Mouse (Mus musculus): ENCODE measurements around the gene Pnldc1.
A peak's percentile ranks its signal among the peaks of the same experiment; 100 is the strongest.

Pnldc1 gene

DNA sequence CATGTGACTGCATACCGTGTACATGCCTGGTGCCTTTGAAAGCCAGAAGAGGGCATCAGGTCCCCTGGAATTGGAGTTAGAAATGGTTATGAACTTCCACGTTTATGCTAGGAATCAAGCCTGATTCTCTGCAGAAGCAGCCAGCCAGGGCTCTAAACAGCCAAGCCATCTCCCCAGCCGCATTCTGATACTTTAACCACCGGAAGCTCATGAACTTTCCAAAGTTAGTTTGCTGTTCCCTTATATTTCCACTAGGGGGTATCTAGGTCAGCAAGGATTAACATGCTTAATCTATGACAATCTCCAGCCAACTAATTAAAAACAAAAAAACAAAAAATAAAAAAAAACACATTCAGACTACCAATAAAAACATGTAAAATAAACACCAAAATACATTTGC is 52.0 kb downstream of the Pnldc1 start:
- peak; percentile 37 for DNase-seq (ENCODE audit: low read depth, low spot score)

DNA sequence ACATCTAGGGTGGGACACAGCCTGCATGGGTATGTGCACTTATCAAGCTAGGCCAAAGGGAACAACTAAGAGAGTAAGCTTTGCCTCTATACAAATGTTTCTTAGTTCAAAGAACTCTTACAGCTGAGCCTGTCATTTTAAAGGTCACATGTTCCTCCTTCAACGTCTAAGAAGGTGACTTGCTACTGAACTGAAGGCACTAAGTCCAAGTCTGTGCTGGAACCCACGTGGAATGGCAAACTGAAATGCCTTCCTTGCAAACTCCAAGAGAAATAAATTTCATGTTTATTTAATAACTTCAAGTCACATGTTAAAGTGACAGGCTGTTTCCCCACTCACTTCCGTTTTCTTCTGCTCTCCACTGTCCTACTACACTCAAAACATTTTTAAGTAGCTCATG is 52.6 kb downstream of the Pnldc1 start:
- no peak for DNase-seq (ENCODE audit: low read depth, low spot score)

DNA sequence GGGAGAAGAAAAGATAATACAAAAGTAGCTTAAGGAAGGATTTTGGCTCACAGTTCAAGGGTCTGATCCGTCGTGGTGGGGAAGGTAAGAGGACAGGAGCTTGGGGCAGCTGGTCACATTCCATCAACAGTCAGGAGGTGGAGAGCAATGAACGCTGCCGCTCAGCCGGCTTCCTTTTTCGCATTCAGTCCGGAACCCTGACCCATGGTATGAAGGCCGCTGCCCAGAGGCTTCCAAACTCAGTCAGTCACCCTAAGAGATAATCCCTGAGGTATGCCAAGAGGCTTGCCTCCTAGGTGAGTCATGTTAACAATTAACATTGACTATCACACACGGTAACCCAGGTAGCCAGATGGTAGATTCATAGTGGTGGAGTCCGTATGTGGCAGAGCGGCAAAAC is 55.6 kb downstream of the Pnldc1 start:
- no peak for DNase-seq (ENCODE audit: low read depth, low spot score)

DNA sequence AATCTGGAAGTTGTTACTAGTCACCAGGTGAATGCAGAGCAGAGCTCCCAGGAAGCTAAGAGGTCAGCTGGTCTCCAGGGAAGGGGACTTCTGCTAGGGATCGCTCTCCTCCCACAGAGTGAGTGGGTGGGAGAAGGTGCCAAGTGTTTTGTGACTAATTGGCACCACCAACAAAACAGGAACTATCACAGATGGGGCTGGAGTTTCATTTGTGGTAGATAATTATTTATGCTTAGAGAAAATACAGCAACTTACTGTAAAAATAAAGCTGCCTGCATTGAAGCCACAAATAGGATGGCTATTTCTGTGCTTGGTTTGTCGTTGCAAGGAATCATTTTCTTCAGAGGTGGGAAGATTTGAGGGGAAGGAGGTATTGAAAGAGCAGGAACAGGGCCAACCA is 56.2 kb downstream of the Pnldc1 start:
- no peak for DNase-seq (ENCODE audit: low read depth, low spot score)

DNA sequence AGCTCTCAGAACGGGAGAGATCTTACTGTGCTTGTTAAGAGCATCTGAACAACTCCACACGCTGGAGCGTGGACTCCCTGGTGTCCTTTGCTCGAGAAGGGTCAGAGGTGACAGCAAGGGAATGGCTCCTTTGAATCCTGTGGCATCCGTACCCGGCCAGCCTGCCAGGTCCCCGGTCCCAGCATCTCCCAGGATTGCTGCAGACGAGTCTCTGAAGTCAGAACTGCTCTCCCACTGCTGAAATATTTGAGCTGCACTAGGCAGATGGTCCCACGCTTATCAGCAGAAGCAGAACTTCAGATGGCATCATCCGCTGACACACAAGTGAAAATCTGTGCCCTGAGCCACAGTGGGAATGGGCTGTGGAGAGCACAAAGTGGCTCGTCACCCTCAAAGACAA is 58.3 kb downstream of the Pnldc1 start:
- no peak for DNase-seq (ENCODE audit: low read depth, low spot score)

DNA sequence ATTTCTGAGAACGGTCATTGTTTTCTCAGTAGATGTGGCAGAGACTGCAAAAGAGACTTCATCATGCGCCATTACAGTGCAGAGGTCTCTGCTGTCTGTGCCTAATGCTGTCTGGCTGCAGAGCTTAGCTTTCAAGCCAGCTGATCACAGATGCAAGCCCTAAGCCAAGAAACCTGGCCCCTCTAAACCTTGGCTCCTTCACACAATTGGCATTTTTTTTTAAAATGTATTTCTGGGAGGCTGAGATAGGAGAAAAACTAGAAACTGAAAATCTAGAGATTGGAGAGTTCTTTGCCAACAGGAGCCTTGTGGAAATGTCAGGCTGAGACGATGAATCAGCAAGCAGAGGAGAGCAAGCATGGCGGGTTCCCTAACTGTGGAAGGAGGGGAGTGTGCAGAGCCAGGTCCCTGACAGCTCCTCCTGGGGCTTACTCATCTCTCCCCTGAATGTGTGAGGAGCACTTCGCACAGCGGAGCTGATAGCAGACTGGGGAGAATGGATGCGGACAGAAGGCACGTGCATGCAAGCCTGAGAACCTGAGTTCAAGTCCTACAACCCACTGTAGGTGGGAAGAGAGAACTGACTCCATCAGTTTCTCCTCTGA is 60.1 kb downstream of the Pnldc1 start:
- DNase-seq (ENCODE audit: low read depth, low spot score), result no peak

DNA sequence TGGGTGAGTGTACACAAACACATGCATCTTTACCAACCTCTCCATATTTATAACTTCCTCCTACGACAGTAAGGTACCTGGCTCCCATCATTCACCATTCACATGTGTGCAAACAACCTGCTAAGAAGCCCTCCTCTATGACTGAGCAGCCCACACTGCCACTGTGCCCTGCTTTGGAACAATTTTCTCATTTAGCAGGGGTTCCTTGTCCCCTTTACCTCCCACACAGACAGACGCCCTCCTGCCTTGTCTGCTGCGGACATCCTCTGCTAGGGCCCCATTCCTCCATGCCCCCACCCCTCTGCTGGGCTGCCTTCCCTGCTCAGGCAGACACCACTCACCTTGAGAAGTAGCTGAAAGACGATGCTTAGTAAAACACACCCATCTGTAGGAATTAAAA is 62.3 kb downstream of the Pnldc1 start:
- DNase-seq (ENCODE audit: low read depth, low spot score), result no peak

DNA sequence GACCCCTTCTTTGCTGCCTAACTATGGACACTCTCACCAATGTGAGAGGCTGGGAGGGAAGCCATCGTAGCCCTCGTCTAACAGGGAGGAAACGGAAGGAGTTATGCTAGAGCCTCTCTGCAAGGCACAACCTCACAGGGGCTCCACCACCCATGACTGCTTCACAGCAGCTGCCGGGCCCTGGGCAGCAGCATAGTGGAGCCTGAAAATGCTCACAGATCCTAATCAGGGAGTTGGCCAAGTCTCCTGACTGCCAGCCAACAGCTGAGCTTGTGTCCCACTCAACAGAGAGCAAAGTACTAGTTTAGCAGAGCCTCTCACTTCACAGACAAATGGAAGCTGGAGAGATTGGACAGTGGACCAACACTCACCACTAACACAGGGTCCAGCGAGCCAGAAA is 63.6 kb downstream of the Pnldc1 start:
- DNase-seq (ENCODE audit: low read depth, low spot score), result no peak

DNA sequence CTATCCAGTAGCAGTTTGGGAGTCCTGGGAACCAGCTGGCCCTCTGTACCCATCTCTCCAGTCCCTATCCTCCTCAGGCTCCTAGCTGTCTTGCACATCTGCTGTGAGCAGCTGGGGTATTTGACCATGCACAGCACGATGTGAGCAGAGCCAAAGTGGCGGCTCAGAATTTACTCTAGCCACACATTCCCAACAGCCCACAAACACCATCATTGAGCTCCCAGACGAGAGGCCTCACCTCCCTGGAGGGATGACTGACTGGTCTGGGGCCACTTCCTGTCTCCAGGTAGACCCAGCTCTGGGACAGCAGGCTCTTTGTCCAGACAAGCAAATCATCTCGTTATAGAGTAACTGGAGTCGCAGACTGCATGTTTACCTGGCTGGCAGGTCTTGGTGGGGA is 64.2 kb downstream of the Pnldc1 start:
- DNase-seq (ENCODE audit: low read depth, low spot score), result peak; percentile 24

DNA sequence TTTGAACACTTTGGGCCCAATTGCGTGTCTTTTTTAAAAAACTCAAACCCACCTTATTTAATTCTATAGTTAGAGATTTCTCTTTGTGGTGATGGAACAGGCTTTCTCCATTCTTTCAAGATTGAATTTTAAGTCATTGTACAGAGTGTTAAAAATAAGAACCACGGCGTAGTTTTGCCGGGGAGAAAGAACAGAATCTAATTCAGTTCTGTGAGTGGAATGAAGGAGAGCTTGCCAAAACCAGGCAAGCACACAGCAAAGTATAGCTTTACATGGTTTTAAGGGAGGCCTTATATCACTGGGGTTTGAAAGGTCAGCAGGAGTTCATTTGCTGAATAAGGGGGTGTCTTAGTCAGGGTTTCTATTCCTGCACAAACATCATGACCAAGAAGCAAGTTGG is 65.5 kb downstream of the Pnldc1 start:
- DNase-seq (ENCODE audit: low read depth, low spot score), result no peak

DNA sequence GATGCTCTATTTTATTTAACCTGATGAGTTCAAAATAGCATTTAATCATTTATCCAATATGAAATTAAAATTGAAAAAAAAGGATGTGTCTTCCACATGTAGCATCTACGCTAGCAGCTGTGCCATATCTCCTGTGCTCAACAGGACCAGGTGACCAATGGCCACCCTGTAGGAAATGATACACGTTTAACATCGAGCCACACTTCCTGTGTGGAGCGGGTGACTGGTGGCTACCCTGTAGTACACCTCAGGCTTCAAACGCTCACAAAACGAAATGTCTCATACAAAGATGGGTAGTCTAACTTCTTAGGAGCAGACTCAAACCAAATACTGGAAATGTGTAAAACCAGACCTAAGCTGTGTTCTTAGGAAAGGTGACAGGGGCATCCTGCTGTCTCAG is 66.2 kb downstream of the Pnldc1 start:
- no peak for DNase-seq (ENCODE audit: low read depth, low spot score)

DNA sequence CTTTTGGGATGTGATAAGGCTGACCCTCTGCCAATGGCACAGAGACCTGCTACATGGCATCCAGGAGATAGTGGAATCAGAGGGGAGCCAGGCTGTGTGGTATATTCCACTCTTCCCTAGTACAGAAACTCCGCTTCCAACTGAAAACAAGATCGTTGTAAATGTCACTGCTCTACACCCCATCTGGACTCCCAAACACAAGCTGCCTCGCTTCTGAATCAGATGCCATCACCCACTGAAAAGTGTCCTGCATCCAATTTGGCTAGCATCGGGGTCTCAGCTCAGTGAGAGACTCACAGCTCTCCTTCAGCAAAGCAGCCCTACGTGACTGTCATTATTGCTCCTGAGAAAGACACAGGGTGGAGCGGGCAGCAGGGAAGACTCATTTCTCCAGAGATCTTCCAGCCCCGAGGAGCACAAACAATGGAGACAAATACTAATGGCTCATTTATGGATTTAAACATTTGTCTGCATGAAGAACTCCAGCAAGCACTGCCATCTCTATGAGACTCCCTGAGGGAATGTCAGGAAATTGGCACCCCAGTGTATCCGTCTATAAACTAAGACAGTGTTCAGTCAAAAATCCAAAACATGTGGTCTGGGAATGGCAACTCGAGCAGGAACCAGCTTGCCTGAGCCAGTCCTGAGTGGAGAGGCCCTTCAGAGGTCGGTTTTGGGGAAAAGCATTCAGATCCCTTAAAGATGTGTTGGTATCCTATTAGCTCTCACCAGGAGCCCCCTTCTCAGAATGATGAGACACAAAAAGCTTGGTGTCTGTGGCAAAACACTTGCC is 70.4 kb downstream of the Pnldc1 start:
- DNase-seq (ENCODE audit: low read depth, low spot score), result no peak
